Mouse (Mus musculus) megakaryocyte progenitor cell, adult 5-6 weeks (primary cell): ENCODE measurements around the gene Gpat3. TPM values are rescaled to one million over a fixed set of nuclear protein-coding genes. Genes with fewer than 3 reads are reported as not detected.

Experiments
- ATAC-seq: replicated peaks from 2 replicates; pipeline ENCODE4 v1.8.0; 2016; ENCODE audit warnings: mild to moderate bottlenecking, moderate TSS enrichment, inconsistent platforms; ENCODE audit not compliant: poor library complexity
- total RNA-seq, 2 experiments: library from RNA; stranded (forward) in 1 of 2; stranded (reverse) in 1 of 2; fragments of 157-497, 149-512 nt in 1 of 2; fragments of 200-1000 nt in 1 of 2; gene quantifications; 2 replicates each; pipeline versions ENCODE4 v1.2.3 to v1.2.4; 2015 to 2017

Gpat3 gene
- total RNA-seq, 2 experiments from 2014 or later, result 0.07 to 0.37 TPM

DNA sequence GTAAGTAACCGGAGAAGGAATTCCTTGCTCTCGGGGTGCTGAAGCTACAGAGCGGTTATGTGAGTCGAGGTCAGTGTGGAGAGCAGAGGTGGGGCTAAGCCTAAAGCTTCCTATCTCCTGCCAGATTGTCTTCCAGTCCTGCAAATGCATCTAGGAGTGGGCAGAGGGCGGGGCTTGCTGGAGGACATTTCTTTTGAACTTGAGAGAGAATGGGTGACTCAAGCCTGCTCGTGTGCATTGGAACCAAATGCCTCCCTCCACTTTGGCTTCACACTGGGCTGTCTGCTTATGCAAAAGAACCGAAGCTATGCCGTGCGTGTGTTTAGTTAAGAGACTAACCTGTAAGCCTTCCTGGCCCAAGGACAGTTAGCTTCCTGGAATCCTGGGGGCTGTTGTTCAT is 67.8 kb downstream of the Gpat3 start:
- ATAC-seq, result no peak

- peak; percentile 61 for ATAC-seq
Measured at GRCm38 (mm10) chr5:100914989-100915388, 69.5 kb downstream of the Gpat3 start.

DNA sequence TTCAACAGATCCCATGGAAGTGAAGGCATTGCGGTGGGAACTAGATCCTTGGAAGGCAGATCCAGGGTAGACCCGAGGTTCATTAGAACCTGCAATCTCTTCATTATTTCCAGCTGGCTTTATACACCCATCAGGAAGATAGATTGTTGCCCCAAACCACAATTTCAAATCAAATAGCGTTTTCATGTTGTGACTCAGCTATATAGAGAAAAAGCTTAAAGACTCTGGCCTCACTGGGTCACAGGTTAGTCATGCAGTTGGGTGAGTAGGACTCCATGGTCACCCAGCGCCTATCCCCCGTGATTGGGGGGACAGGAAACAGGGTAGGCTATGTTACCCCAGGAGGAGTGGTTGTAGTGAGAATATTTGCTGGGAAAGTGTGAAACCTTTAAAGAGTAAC is 69.9 kb downstream of the Gpat3 start:
- no peak for ATAC-seq

GRCm38 (mm10) chr5:100916416-100916815 is 70.9 kb downstream of the Gpat3 start:
- peak; percentile 56 for ATAC-seq

- ATAC-seq, result peak; percentile 79
Measured at GRCm38 (mm10) chr5:100917252-100917774, 71.8 kb downstream of the Gpat3 start.

- peak; percentile 40 for ATAC-seq
Measured at GRCm38 (mm10) chr5:100919069-100919468, 73.6 kb downstream of the Gpat3 start.

DNA sequence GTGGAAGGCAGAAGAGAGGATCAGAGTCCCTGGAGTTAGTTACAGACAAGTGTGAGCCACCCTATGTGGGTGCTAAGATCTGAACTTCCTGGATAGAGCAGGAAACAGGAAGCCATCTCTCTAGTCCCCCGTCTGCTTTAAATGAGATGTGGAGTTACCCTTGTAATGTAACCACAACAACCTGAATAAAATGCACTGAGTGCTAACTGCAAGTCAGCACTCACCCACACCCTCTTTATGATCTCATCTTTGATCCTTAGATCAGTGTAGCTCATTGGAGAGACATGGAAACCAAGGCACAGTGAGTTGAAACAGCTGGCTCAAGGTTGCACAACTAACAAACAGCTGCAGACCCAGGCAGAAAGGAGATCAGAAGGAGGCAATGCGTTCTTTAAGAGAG is 84.2 kb downstream of the Gpat3 start:
- no peak for ATAC-seq

GRCm38 (mm10) chr5:100943716-100944115 is 98.2 kb downstream of the Gpat3 start:
- no peak for ATAC-seq

- no peak for ATAC-seq
Measured at GRCm38 (mm10) chr5:100945336-100945735, 99.8 kb downstream of the Gpat3 start.

Other genes with a start within 250 kb of the Gpat3 start
- gene Coq2, start 170.6 kb upstream of the Gpat3 start, total RNA-seq (2015), result 41.9 and 51.4 TPM in 2 replicates
- 41.3 and 42.0 TPM in 2 replicates for gene Coq2, start 170.6 kb upstream of the Gpat3 start, total RNA-seq (2017)
- gene Hpse, start 126.0 kb upstream of the Gpat3 start, total RNA-seq (2015), result 20.9 and 26.2 TPM in 2 replicates
- 24.9 and 25.6 TPM in 2 replicates for gene Hpse, start 126.0 kb upstream of the Gpat3 start, total RNA-seq (2017)
- gene Helq, start 47.1 kb upstream of the Gpat3 start, total RNA-seq (2015), result 17.5 and 29.2 TPM in 2 replicates
- gene Helq, start 47.1 kb upstream of the Gpat3 start, total RNA-seq (2017), result 20.3 and 21.2 TPM in 2 replicates
- 97.1 and 108 TPM in 2 replicates for gene Mrps18c, start 47.1 kb upstream of the Gpat3 start, total RNA-seq (2015)
- gene Mrps18c, start 47.1 kb upstream of the Gpat3 start, total RNA-seq (2017), result 176 and 192 TPM in 2 replicates
- gene Abraxas1, start 24.7 kb upstream of the Gpat3 start, total RNA-seq (2015), result 25.6 and 33.5 TPM in 2 replicates
- gene Abraxas1, start 24.7 kb upstream of the Gpat3 start, total RNA-seq (2017), result 33.9 and 44.7 TPM in 2 replicates